Mouse (Mus musculus): ENCODE data around the gene Nectin2. TPM values are rescaled to one million over a fixed set of nuclear protein-coding genes. Genes with fewer than 3 reads are reported as not detected.

Gene Nectin2
- total and polyA plus RNA-seq, 3 experiments = 76.9 to 138 (median 98.1) TPM

- DNase-seq = no peak
Observed at GRCm38 (mm10) chr7:19769434-19770374, 19.4 kb upstream of the Nectin2 start.

GRCm38 (mm10) chr7:19769001-19769400, 18.7 kb upstream of the Nectin2 start:
- no peak for DNase-seq

GRCm38 (mm10) chr7:19768251-19768650, 18.0 kb upstream of the Nectin2 start:
- no peak for DNase-seq

- DNase-seq = no peak
Observed at GRCm38 (mm10) chr7:19764581-19764980, 14.3 kb upstream of the Nectin2 start.

- DNase-seq = no peak
Observed at GRCm38 (mm10) chr7:19763829-19764477, 13.7 kb upstream of the Nectin2 start.

- no peak for DNase-seq
Observed at GRCm38 (mm10) chr7:19762283-19762682, 12.0 kb upstream of the Nectin2 start.

GRCm38 (mm10) chr7:19760021-19760420, 9.7 kb upstream of the Nectin2 start:
- DNase-seq = no peak

GRCm38 (mm10) chr7:19758623-19759022, 8.3 kb upstream of the Nectin2 start:
- DNase-seq = no peak

GRCm38 (mm10) chr7:19755851-19756786, 5.8 kb upstream of the Nectin2 start:
- DNase-seq = peak; percentile 82

- no peak for DNase-seq
Observed at GRCm38 (mm10) chr7:19755008-19755407, 4.7 kb upstream of the Nectin2 start.

GRCm38 (mm10) chr7:19754065-19754464, 3.8 kb upstream of the Nectin2 start:
- DNase-seq = no peak

GRCm38 (mm10) chr7:19753587-19753986, 3.3 kb upstream of the Nectin2 start:
- peak; percentile 44 for DNase-seq

GRCm38 (mm10) chr7:19752652-19753051, 2.4 kb upstream of the Nectin2 start:
- DNase-seq = no peak

- DNase-seq = peak; percentile 53
Observed at GRCm38 (mm10) chr7:19751070-19751383, 744 bp upstream of the Nectin2 start.

- DNase-seq = peak; percentile 98
Observed at GRCm38 (mm10) chr7:19749389-19750216, 680 bp downstream of the Nectin2 start.

- DNase-seq = no peak
Observed at GRCm38 (mm10) chr7:19748219-19749195, 1.8 kb downstream of the Nectin2 start.

GRCm38 (mm10) chr7:19747420-19748218, 2.7 kb downstream of the Nectin2 start:
- DNase-seq = peak; percentile 61

GRCm38 (mm10) chr7:19746426-19747201, 3.7 kb downstream of the Nectin2 start:
- peak; percentile 61 for DNase-seq
